Mouse (Mus musculus): ENCODE measurements around the gene Tmem80. TPM values are rescaled to one million over a fixed set of nuclear protein-coding genes. Genes with fewer than 3 reads are reported as not detected.

Tmem80 gene
- polyA plus RNA-seq, 1 experiment = 32.4 TPM

DNA sequence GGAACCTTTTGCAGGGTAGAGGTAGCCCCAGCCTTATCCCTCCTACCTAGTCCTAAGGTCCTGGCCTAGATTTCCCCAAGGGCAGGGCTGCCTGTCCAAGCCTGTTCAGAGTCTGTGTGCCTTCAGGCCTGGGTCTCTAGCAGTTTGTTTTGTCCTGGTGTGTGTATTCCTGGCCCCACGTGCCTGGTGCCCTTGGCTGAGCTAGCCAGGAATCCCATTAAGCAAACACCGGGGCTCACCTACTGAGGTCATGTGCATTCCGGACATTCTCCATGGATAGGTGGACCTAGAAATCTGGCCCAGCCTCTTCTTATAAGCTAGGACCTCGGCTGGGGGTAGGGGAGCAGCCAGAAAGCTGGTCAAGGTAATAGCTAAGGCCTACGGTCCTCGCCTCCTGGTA is 12.9 kb downstream of the Tmem80 start:
- H3K27ac ChIP-seq (ENCODE audit: insufficient read depth, low read length) = no peak overlapping the region
- TF ChIP-seq CTCF (IDR thresholded peaks at IDR 0.05; ENCODE audit: extremely low read depth, insufficient read depth, insufficient read length, insufficient replicate concordance) (no peak), POLR2A (IDR thresholded peaks at IDR 0.05; ENCODE audit: low read depth, low read length) (no peak)
- no peaks in the 10 kb centered on the region for H3K36me3 ChIP-seq (ENCODE audit: control insufficient read depth, insufficient read depth, low read length)
- peaks cover 14% of the 10 kb centered on the region; the same call in 1 of the 2 replicates for H3K4me1 ChIP-seq (ENCODE audit: control insufficient read depth, insufficient read depth, insufficient read length)
- no peak for DNase-seq (ENCODE audit: low read depth in 1 of 2, low spot score in 2 of 2)
- 93% methylated on average over 6 of the region's 6 CpGs for WGBS
- H3K27me3 ChIP-seq (ENCODE audit: control insufficient read depth, insufficient read depth, low read length) = no peaks in the 10 kb centered on the region
- H3K4me3 ChIP-seq (ENCODE audit: extremely low read depth, insufficient read depth, insufficient read length) = no peak overlapping the region

GRCm38 (mm10) chr7:141341689-141342226 is 14.2 kb downstream of the Tmem80 start:
- H3K4me1 ChIP-seq (ENCODE audit: control insufficient read depth, insufficient read depth, insufficient read length) = peaks cover 14% of the 10 kb centered on the region; the same call in 1 of the 2 replicates
- WGBS = 86% methylated on average over 10 of the region's 10 CpGs
- H3K4me3 ChIP-seq (ENCODE audit: extremely low read depth, insufficient read depth, insufficient read length) = no peak overlapping the region
- H3K27ac ChIP-seq (ENCODE audit: insufficient read depth, low read length) = no peak overlapping the region
- no peaks in the 10 kb centered on the region for H3K36me3 ChIP-seq (ENCODE audit: control insufficient read depth, insufficient read depth, low read length)
- no peak for DNase-seq (ENCODE audit: low read depth in 1 of 2, low spot score in 2 of 2)
- no peaks in the 10 kb centered on the region for H3K27me3 ChIP-seq (ENCODE audit: control insufficient read depth, insufficient read depth, low read length)
- TF ChIP-seq POLR2A (IDR thresholded peaks at IDR 0.05; ENCODE audit: low read depth, low read length) (no peak), CTCF (IDR thresholded peaks at IDR 0.05; ENCODE audit: extremely low read depth, insufficient read depth, insufficient read length, insufficient replicate concordance) (no peak)

DNA sequence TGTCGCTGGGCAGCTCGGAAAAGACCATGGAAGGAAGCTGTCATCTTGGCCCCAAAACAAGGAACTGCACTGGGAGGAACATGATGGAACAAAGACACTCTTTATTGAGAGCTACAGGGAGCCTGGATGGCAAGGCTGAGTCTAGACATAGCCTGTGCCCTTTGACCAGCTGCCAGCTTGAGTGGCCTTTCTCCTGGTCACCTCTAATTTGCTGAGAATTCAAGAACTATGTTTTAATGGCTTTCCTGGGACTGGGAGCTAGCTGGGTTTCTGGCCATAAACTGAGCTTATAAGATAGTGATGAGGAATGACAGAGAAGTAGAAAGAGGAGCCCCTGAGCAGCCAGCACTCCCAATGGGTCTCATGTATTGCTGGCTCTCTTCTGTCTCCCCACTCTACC is 15.7 kb downstream of the Tmem80 start:
- no peak for DNase-seq (ENCODE audit: low read depth in 1 of 2, low spot score in 2 of 2)
- H3K36me3 ChIP-seq (ENCODE audit: control insufficient read depth, insufficient read depth, low read length) = no peaks in the 10 kb centered on the region
- no peaks in the 10 kb centered on the region for H3K27me3 ChIP-seq (ENCODE audit: control insufficient read depth, insufficient read depth, low read length)
- TF ChIP-seq CTCF (IDR thresholded peaks at IDR 0.05; ENCODE audit: extremely low read depth, insufficient read depth, insufficient read length, insufficient replicate concordance) (no peak), POLR2A (IDR thresholded peaks at IDR 0.05; ENCODE audit: low read depth, low read length) (no peak)
- H3K27ac ChIP-seq (ENCODE audit: insufficient read depth, low read length) = no peak overlapping the region
- H3K4me3 ChIP-seq (ENCODE audit: extremely low read depth, insufficient read depth, insufficient read length) = no peak overlapping the region
- WGBS = 83% methylated on average over 2 of the region's 2 CpGs
- peaks cover 5% of the 10 kb centered on the region; the same call in 1 of the 2 replicates for H3K4me1 ChIP-seq (ENCODE audit: control insufficient read depth, insufficient read depth, insufficient read length)

GRCm38 (mm10) chr7:141343696-141344095 is 16.2 kb downstream of the Tmem80 start:
- Histone ChIP-seq H3K4me3 (ENCODE audit: extremely low read depth, insufficient read depth, insufficient read length) (no peak overlapping the region), H3K36me3 (ENCODE audit: control insufficient read depth, insufficient read depth, low read length) (no peaks in the 10 kb centered on the region), H3K27ac (ENCODE audit: insufficient read depth, low read length) (no peak overlapping the region), H3K27me3 (ENCODE audit: control insufficient read depth, insufficient read depth, low read length) (no peaks in the 10 kb centered on the region), H3K4me1 (ENCODE audit: control insufficient read depth, insufficient read depth, insufficient read length) (peaks cover under 1% of the 10 kb centered on the region; the same call in 1 of the 2 replicates)
- 81% methylated on average over 7 of the region's 7 CpGs for WGBS
- no peak for TF ChIP-seq CTCF (IDR thresholded peaks at IDR 0.05; ENCODE audit: extremely low read depth, insufficient read depth, insufficient read length, insufficient replicate concordance)
- TF ChIP-seq POLR2A (IDR thresholded peaks at IDR 0.05; ENCODE audit: low read depth, low read length) = no peak
- DNase-seq (ENCODE audit: low read depth in 1 of 2, low spot score in 2 of 2) = no peak

DNA sequence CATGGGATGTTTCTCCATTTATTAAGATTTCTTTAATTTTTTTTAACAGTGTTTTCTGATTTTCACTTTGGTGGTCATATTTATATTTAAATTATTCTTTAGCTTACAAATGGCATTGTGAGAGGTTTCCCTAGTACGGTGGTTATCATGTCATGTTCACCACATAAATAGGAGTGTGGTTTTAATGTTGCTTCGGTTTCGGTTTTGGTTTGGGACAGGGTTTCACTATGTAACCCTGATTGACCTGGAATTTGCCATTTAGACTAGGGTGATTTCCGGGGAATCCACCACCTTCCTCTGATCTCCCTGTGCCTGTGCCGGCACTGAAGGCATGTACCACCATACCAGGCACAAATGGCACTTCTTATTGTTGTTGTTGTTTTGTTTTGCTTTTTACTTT is 17.2 kb downstream of the Tmem80 start:
- Histone ChIP-seq H3K27me3 (ENCODE audit: control insufficient read depth, insufficient read depth, low read length) (no peaks in the 10 kb centered on the region), H3K27ac (ENCODE audit: insufficient read depth, low read length) (no peak overlapping the region), H3K4me3 (ENCODE audit: extremely low read depth, insufficient read depth, insufficient read length) (no peak overlapping the region), H3K36me3 (ENCODE audit: control insufficient read depth, insufficient read depth, low read length) (no peaks in the 10 kb centered on the region), H3K4me1 (ENCODE audit: control insufficient read depth, insufficient read depth, insufficient read length) (no peaks in the 10 kb centered on the region; the same call in 1 of the 2 replicates)
- DNase-seq (ENCODE audit: low read depth in 1 of 2, low spot score in 2 of 2) = no peak
- TF ChIP-seq CTCF (IDR thresholded peaks at IDR 0.05; ENCODE audit: extremely low read depth, insufficient read depth, insufficient read length, insufficient replicate concordance) (no peak), POLR2A (IDR thresholded peaks at IDR 0.05; ENCODE audit: low read depth, low read length) (no peak)
- 36% methylated on average over 5 of the region's 5 CpGs for WGBS

DNA sequence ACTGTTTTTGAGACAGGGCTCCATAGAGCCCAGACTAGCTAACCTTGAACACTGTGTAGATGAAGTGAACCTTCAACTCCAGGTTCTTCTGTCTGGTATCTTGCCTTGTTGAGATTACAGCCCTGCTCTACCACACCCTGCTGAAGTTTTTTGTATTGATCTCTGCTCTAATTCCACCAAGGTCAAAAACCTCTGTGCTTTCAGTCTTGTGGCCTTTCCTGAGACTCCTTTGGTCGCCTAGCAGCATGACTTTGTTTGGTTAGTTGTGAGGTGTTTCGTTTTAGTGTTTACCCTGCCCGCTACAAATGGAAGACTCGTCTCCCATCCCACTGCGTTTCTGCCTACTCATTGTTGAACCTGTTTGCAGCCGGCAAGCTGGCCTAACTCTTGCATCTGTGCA is 23.5 kb downstream of the Tmem80 start:
- 88% methylated on average over 6 of the region's 6 CpGs for WGBS
- H3K36me3 ChIP-seq (ENCODE audit: control insufficient read depth, insufficient read depth, low read length) = no peaks in the 10 kb centered on the region
- no peak for DNase-seq (ENCODE audit: low read depth in 1 of 2, low spot score in 2 of 2)
- H3K27ac ChIP-seq (ENCODE audit: insufficient read depth, low read length) = no peak overlapping the region
- TF ChIP-seq CTCF (IDR thresholded peaks at IDR 0.05; ENCODE audit: extremely low read depth, insufficient read depth, insufficient read length, insufficient replicate concordance) (no peak), POLR2A (IDR thresholded peaks at IDR 0.05; ENCODE audit: low read depth, low read length) (no peak)
- H3K27me3 ChIP-seq (ENCODE audit: control insufficient read depth, insufficient read depth, low read length) = no peaks in the 10 kb centered on the region
- H3K4me3 ChIP-seq (ENCODE audit: extremely low read depth, insufficient read depth, insufficient read length) = no peak overlapping the region
- H3K4me1 ChIP-seq (ENCODE audit: control insufficient read depth, insufficient read depth, insufficient read length) = no peaks in the 10 kb centered on the region

GRCm38 (mm10) chr7:141355051-141355450 is 27.5 kb downstream of the Tmem80 start:
- Histone ChIP-seq H3K4me1 (ENCODE audit: control insufficient read depth, insufficient read depth, insufficient read length) (no peaks in the 10 kb centered on the region), H3K4me3 (ENCODE audit: extremely low read depth, insufficient read depth, insufficient read length) (no peak overlapping the region), H3K27me3 (ENCODE audit: control insufficient read depth, insufficient read depth, low read length) (no peaks in the 10 kb centered on the region), H3K36me3 (ENCODE audit: control insufficient read depth, insufficient read depth, low read length) (no peaks in the 10 kb centered on the region), H3K27ac (ENCODE audit: insufficient read depth, low read length) (no peak overlapping the region)
- no peak for DNase-seq (ENCODE audit: low read depth in 1 of 2, low spot score in 2 of 2)
- 91% methylated on average over 8 of the region's 8 CpGs for WGBS
- TF ChIP-seq CTCF (IDR thresholded peaks at IDR 0.05; ENCODE audit: extremely low read depth, insufficient read depth, insufficient read length, insufficient replicate concordance) (no peak), POLR2A (IDR thresholded peaks at IDR 0.05; ENCODE audit: low read depth, low read length) (no peak)
